Mouse (Mus musculus): ENCODE results near the gene Itpr1. TPM values are rescaled to one million over a fixed set of nuclear protein-coding genes. Genes with fewer than 3 reads are reported as not detected.

Gene Itpr1
- polyA plus RNA-seq, 1 experiment, result 0.07 TPM

DNA sequence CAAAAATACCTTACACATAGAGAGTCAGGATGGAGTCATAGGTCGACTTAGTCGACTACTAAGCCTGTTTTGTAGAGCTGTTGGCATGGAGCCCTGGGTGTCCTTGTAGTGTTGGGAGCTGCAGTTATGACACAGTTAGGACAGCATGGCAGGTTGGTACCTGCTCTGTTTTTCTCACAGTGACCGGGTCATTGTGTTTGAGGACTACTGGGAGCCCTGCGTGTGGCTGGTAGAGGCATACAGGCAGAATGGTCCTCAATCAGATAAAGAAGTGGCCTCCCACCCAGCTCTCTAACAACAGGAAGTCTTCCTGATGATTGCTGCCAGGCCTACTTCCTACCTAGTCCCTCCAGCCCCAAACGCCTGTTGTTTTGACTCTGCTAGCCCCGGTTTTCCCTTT, 20.2 kb downstream of the Itpr1 start:
- TF ChIP-seq TAL1 (IDR thresholded peaks at IDR 0.05; ENCODE audit: low read length) (no peak), GATA1 (IDR thresholded peaks at IDR 0.05; ENCODE audit: low read length) (no peak)
- Histone ChIP-seq H3K4me3 (replicated peaks) (no peak overlapping the region), H3K27me3 (ENCODE audit: control insufficient read depth) (no peaks in the 10 kb centered on the region), H3K36me3 (ENCODE audit: control insufficient read depth) (no peaks in the 10 kb centered on the region), H3K9me3 (ENCODE audit: control insufficient read depth, low read length) (no peaks in the 10 kb centered on the region), H3K4me1 (ENCODE audit: control insufficient read depth) (peaks cover 7% of the 10 kb centered on the region)

DNA sequence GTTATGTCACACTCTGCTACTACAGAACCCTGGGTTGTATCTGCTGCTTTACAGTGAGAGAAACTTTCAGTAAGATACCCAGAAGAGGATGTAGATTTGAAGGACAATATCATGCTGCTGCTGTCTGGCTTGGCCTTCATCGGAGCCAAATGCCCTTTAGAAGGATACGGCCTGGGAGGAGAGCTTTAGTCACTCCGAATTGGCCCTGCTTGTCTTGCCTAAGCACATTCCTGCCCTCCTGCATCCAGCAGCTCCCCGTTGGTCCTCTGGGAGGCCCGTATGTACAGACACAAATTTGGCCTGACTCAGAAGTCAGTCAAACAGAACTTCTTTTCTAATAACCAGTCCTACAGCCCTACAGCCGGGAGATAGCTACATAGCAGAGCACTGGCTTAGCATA, 21.6 kb downstream of the Itpr1 start:
- Histone ChIP-seq H3K9me3 (ENCODE audit: control insufficient read depth, low read length) (no peaks in the 10 kb centered on the region), H3K4me3 (replicated peaks) (no peak overlapping the region), H3K36me3 (ENCODE audit: control insufficient read depth) (no peaks in the 10 kb centered on the region), H3K27me3 (ENCODE audit: control insufficient read depth) (no peaks in the 10 kb centered on the region), H3K4me1 (ENCODE audit: control insufficient read depth) (peaks cover 7% of the 10 kb centered on the region)
- no peak for TF ChIP-seq TAL1 (IDR thresholded peaks at IDR 0.05; ENCODE audit: low read length)
- TF ChIP-seq GATA1 (IDR thresholded peaks at IDR 0.05; ENCODE audit: low read length), result no peak

DNA sequence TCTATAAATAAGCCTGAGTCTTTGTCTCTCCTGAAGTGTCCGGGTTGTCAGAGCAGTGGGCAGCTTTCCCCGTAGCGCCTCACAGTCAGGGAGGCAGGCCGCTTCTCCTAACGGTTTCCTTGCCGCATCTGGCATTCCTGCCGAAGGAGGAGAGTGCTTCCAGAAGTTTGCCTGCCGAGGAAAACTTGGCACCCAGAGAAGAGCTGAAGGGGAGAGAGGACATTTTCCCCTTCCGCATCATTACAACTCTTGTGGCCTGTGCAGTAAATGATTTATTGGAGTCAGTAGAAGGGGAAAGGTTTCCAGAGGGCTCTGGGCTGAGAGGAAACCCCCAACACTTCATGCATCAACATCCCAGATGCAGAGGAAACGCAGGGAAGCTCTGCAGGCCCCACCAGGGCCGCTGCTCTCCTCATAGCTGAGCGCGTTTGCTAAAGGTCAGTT, 22.8 kb downstream of the Itpr1 start:
- TF ChIP-seq GATA1 (IDR thresholded peaks at IDR 0.05; ENCODE audit: low read length) (no peak), TAL1 (IDR thresholded peaks at IDR 0.05; ENCODE audit: low read length) (no peak)
- Histone ChIP-seq H3K36me3 (ENCODE audit: control insufficient read depth) (no peaks in the 10 kb centered on the region), H3K9me3 (ENCODE audit: control insufficient read depth, low read length) (no peaks in the 10 kb centered on the region), H3K27me3 (ENCODE audit: control insufficient read depth) (no peaks in the 10 kb centered on the region), H3K4me1 (ENCODE audit: control insufficient read depth) (peaks cover 7% of the 10 kb centered on the region), H3K4me3 (replicated peaks) (no peak overlapping the region)

GRCm38 (mm10) chr6:108236411-108236921, 23.6 kb downstream of the Itpr1 start:
- H3K4me1 ChIP-seq (ENCODE audit: control insufficient read depth), result peaks cover 7% of the 10 kb centered on the region
- no peak for TF ChIP-seq GATA1 (IDR thresholded peaks at IDR 0.05; ENCODE audit: low read length)
- no peak for TF ChIP-seq TAL1 (IDR thresholded peaks at IDR 0.05; ENCODE audit: low read length)
- no peak overlapping the region for H3K4me3 ChIP-seq (replicated peaks)
- no peaks in the 10 kb centered on the region for H3K9me3 ChIP-seq (ENCODE audit: control insufficient read depth, low read length)
- no peaks in the 10 kb centered on the region for H3K27me3 ChIP-seq (ENCODE audit: control insufficient read depth)
- no peaks in the 10 kb centered on the region for H3K36me3 ChIP-seq (ENCODE audit: control insufficient read depth)

- TF ChIP-seq TAL1 (IDR thresholded peaks at IDR 0.05; ENCODE audit: low read length) (no peak), GATA1 (IDR thresholded peaks at IDR 0.05; ENCODE audit: low read length) (no peak)
- H3K4me1 ChIP-seq (ENCODE audit: control insufficient read depth), result peaks cover 7% of the 10 kb centered on the region
- no peaks in the 10 kb centered on the region for H3K36me3 ChIP-seq (ENCODE audit: control insufficient read depth)
These were observed 24.1 kb downstream of the Itpr1 start for GRCm38 (mm10) chr6:108236996-108237395.

GRCm38 (mm10) chr6:108237585-108237984, 24.7 kb downstream of the Itpr1 start:
- Histone ChIP-seq H3K4me3 (replicated peaks) (no peak overlapping the region), H3K4me1 (ENCODE audit: control insufficient read depth) (peaks cover 7% of the 10 kb centered on the region), H3K27me3 (ENCODE audit: control insufficient read depth) (no peaks in the 10 kb centered on the region), H3K36me3 (ENCODE audit: control insufficient read depth) (no peaks in the 10 kb centered on the region), H3K9me3 (ENCODE audit: control insufficient read depth, low read length) (no peaks in the 10 kb centered on the region)
- TF ChIP-seq GATA1 (IDR thresholded peaks at IDR 0.05; ENCODE audit: low read length), result no peak
- no peak for TF ChIP-seq TAL1 (IDR thresholded peaks at IDR 0.05; ENCODE audit: low read length)

More at GRCm38 (mm10) chr6:108236996-108237395, 24.1 kb downstream of the Itpr1 start:
- H3K4me3 ChIP-seq (replicated peaks), result no peak overlapping the region
- no peaks in the 10 kb centered on the region for H3K9me3 ChIP-seq (ENCODE audit: control insufficient read depth, low read length)
- H3K27me3 ChIP-seq (ENCODE audit: control insufficient read depth), result no peaks in the 10 kb centered on the region

DNA sequence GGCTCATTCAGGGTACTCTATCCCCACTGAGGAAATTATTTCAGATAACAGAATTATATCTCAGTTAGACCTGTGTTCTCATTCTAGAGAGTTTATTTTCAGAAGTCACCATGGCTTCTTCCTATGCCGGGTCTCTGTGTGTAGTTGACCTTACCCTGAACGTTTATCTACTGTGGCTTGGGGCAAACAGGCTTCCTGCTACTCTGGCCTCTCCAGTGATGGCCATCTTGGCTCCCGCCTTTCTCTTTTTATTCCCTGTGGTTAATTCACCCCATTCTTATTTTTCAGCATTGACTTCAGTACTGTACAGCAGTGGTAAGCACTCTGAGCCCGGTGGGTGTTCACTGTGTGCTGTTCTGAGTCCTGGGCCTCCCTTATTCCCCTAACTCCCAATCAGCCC, 25.1 kb downstream of the Itpr1 start:
- no peaks in the 10 kb centered on the region for H3K36me3 ChIP-seq (ENCODE audit: control insufficient read depth)
- no peaks in the 10 kb centered on the region for H3K9me3 ChIP-seq (ENCODE audit: control insufficient read depth, low read length)
- no peaks in the 10 kb centered on the region for H3K27me3 ChIP-seq (ENCODE audit: control insufficient read depth)
- TF ChIP-seq TAL1 (IDR thresholded peaks at IDR 0.05; ENCODE audit: low read length) (no peak), GATA1 (IDR thresholded peaks at IDR 0.05; ENCODE audit: low read length) (no peak)
- H3K4me1 ChIP-seq (ENCODE audit: control insufficient read depth), result peaks cover 4% of the 10 kb centered on the region
- H3K4me3 ChIP-seq (replicated peaks), result no peak overlapping the region

- H3K36me3 ChIP-seq (ENCODE audit: control insufficient read depth), result no peaks in the 10 kb centered on the region
- no peaks in the 10 kb centered on the region for H3K9me3 ChIP-seq (ENCODE audit: control insufficient read depth, low read length)
- TF ChIP-seq GATA1 (IDR thresholded peaks at IDR 0.05; ENCODE audit: low read length) (no peak), TAL1 (IDR thresholded peaks at IDR 0.05; ENCODE audit: low read length) (no peak)
- no peaks in the 10 kb centered on the region for H3K27me3 ChIP-seq (ENCODE audit: control insufficient read depth)
- H3K4me3 ChIP-seq (replicated peaks), result no peak overlapping the region
- H3K4me1 ChIP-seq (ENCODE audit: control insufficient read depth), result no peaks in the 10 kb centered on the region
These were observed 26.2 kb downstream of the Itpr1 start for GRCm38 (mm10) chr6:108239056-108239455.

- no peaks in the 10 kb centered on the region for H3K4me1 ChIP-seq (ENCODE audit: control insufficient read depth)
- H3K36me3 ChIP-seq (ENCODE audit: control insufficient read depth), result no peaks in the 10 kb centered on the region
- TF ChIP-seq GATA1 (IDR thresholded peaks at IDR 0.05; ENCODE audit: low read length), result no peak
- no peak for TF ChIP-seq TAL1 (IDR thresholded peaks at IDR 0.05; ENCODE audit: low read length)
- H3K4me3 ChIP-seq (replicated peaks), result no peak overlapping the region
- H3K9me3 ChIP-seq (ENCODE audit: control insufficient read depth, low read length), result no peaks in the 10 kb centered on the region
- H3K27me3 ChIP-seq (ENCODE audit: control insufficient read depth), result no peaks in the 10 kb centered on the region
These were observed 27.1 kb downstream of the Itpr1 start for GRCm38 (mm10) chr6:108240004-108240403.

GRCm38 (mm10) chr6:108240754-108241153, 27.9 kb downstream of the Itpr1 start:
- H3K4me1 ChIP-seq (ENCODE audit: control insufficient read depth), result no peaks in the 10 kb centered on the region
- no peaks in the 10 kb centered on the region for H3K9me3 ChIP-seq (ENCODE audit: control insufficient read depth, low read length)
- no peaks in the 10 kb centered on the region for H3K36me3 ChIP-seq (ENCODE audit: control insufficient read depth)
- no peaks in the 10 kb centered on the region for H3K27me3 ChIP-seq (ENCODE audit: control insufficient read depth)
- no peak overlapping the region for H3K4me3 ChIP-seq (replicated peaks)
- TF ChIP-seq GATA1 (IDR thresholded peaks at IDR 0.05; ENCODE audit: low read length) (no peak), TAL1 (IDR thresholded peaks at IDR 0.05; ENCODE audit: low read length) (no peak)

All from erythroblast, embryonic 14.5 days (primary cell).